Mouse (Mus musculus) midbrain, embryonic 16.5 days (tissue): ENCODE data around the gene Ntrk3. TPM values are rescaled to one million over a fixed set of nuclear protein-coding genes. Genes with fewer than 3 reads are reported as not detected.

Experiments used
- ATAC-seq: fragments of 200-750 bp; cut with Nextera tagmentation; 2 replicates; pipeline ENCODE4 v1.8.0; 2017; ENCODE audit warnings: moderate TSS enrichment
- H3K27ac ChIP-seq: fragments of 300-500 bp; sonication (generic); 2 replicates; pipeline ENCODE4 v1.5.1; 2014; ENCODE audit warnings: mild to moderate bottlenecking, low read length, mixed read lengths
- H3K27me3 ChIP-seq: fragments of 300-500 bp; sonication (generic); 2 replicates; pipeline ENCODE4 v1.6.1; 2014; ENCODE audit warnings: low read depth, low read length, mixed read lengths; ENCODE audit not compliant: control insufficient read depth, insufficient read depth
- H3K36me3 ChIP-seq: fragments of 300-500 bp; sonication (generic); 2 replicates; pipeline ENCODE4 v1.6.1; 2014; ENCODE audit warnings: mild to moderate bottlenecking, low read length, moderate library complexity, mixed read lengths; ENCODE audit not compliant: control insufficient read depth, insufficient read depth
- H3K4me1 ChIP-seq: fragments of 300-500 bp; sonication (generic); 2 replicates; pipeline ENCODE4 v1.6.1; 2014; ENCODE audit warnings: mild to moderate bottlenecking, low read length, mixed read lengths; ENCODE audit not compliant: control insufficient read depth, insufficient read depth
- H3K4me2 ChIP-seq: fragments of 300-500 bp; sonication (generic); 2 replicates; pipeline ENCODE4 v1.6.1; 2014; ENCODE audit warnings: mild to moderate bottlenecking, low read length, mixed read lengths
- H3K4me3 ChIP-seq: fragments of 300-500 bp; sonication (generic); 2 replicates; pipeline ENCODE4 v1.5.1; 2014; ENCODE audit warnings: low read depth, mild to moderate bottlenecking, low read length, moderate library complexity, mixed read lengths
- H3K9ac ChIP-seq: fragments of 300-500 bp; sonication (generic); 2 replicates; pipeline ENCODE4 v1.6.1; 2014; ENCODE audit warnings: low read depth, low read length, mixed read lengths
- H3K9me3 ChIP-seq: fragments of 300-500 bp; sonication (generic); replicated peaks from 2 replicates; pipeline ENCODE4 v1.6.1; 2014; ENCODE audit warnings: mild to moderate bottlenecking, low read length, mixed read lengths; ENCODE audit not compliant: control insufficient read depth, poor library complexity, severe bottlenecking
- WGBS: fragments of 180-500 bp; shearing (Covaris S2); extraction: QIAGEN DNeasy Blood & Tissue Kit; methylation state at CpG from one replicate; pipeline ENCODE4 v1.1.7; 2014; 5-methylcytosine and 5-hydroxymethylcytosine counted together
- polyA plus RNA-seq: library from polyadenylated mRNA; unstranded; fragments of >200 nt; fragmentation: Nextera tagmentation; extraction: Ambion mirVana; gene quantifications from 2 replicates; pipeline ENCODE4 v1.2.1, GENCODE M21; 2015

Ntrk3 gene
- polyA plus RNA-seq, 1 experiment from 2014 or later, result 24.7 TPM

DNA sequence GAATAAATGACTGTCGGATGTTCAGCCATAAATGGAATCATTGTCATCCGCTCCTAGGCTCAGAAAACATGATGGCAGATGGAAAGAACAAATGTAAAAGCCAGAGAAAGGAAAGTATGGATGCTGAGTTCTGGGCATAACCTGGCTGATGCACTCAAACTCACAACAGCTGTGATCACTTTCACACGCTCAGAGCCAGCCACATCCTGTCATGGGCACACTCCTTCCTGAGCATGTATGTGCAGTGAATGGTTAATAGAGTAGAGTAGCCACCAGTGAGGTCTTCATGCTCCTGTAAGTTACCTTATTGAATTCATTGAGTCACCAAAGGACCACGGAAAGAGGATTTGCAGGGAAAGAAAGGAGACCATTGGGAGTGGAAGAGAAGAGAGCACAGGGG, 13.2 kb downstream of the Ntrk3 start:
- H3K9ac ChIP-seq, result no peak overlapping the region

DNA sequence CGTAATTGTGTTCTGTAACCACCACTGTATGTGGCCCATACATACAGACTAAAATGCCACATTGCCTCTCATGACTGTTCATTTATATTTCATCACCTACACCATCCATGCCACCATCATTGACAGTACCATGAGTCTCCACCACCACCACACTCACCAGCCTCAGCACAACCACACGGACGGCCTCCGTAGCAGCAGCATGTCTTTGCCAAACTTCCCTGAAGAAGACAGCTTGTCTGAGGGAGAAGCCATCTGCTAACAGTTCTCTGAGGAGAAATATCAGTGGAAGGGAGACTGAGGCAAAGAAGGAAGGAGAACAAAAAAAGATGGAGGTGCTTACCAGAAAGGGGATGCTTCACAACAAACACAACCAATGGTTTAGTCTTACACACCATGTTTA, 15.8 kb downstream of the Ntrk3 start:
- H3K4me3 ChIP-seq, result no peak overlapping the region
- 0 out of 2 replicates have a peak, but pooled peaks cover 4% of the 10 kb centered on the region for H3K4me1 ChIP-seq
- no peak for ATAC-seq
- H3K9ac ChIP-seq, result no peak overlapping the region
- H3K4me2 ChIP-seq, result no peak overlapping the region
- no peaks in the 10 kb centered on the region for H3K27me3 ChIP-seq
- 98% methylated on average over 4 of the region's 4 CpGs for WGBS
- H3K9me3 ChIP-seq, result no peaks in the 10 kb centered on the region
- no peak overlapping the region for H3K27ac ChIP-seq
- no peaks in the 10 kb centered on the region for H3K36me3 ChIP-seq

More for the DNA sequence above, 13.2 kb downstream of the Ntrk3 start:
- H3K27me3 ChIP-seq, result no peaks in the 10 kb centered on the region
- WGBS, result 52% methylated on average over 4 of the region's 4 CpGs
- no peaks in the 10 kb centered on the region for H3K36me3 ChIP-seq
- no peak overlapping the region for H3K27ac ChIP-seq
- ATAC-seq, result no peak
- no peaks in the 10 kb centered on the region for H3K9me3 ChIP-seq
- H3K4me1 ChIP-seq, result 0 out of 2 replicates have a peak, but pooled peaks cover 4% of the 10 kb centered on the region
- H3K4me2 ChIP-seq, result no peak overlapping the region
- H3K4me3 ChIP-seq, result no peak overlapping the region

DNA sequence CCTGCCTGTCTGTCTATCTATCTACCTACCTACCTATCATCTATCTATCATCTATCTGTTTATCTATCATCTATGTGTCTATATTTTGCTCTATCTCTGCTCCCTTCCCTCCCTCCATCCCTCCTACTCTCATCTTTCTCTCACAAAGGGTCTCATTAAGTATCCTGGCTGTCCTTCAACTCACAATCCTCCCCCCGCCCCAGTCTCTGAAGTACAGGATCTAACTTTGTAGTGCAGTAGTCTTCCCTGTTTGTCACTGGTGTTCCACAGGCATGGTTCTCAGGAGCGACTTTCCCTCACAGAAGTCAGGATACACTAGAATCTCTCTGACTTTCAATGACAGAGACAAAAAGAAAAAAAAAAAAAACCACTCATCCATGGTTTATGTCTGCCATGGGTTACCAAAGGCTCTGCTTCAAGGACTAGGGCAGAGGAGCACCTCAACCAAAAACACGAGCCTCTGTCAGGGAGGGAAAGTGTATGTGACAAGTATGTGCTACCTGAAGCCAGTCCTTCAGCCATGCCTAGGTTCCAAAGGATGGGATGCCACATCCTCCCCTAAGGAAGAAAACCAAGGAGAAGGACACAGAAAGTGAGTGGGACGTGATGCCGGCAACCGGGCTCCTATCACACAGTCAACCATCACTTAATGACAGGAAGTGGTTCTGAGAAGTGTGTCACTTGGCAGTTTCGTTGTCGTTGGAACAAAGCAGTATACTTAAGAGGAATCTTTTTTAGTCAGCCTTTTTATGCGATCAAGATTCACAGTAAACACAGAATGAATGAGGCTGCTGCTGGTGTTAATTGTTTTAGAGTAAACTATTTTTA, 16.6 kb downstream of the Ntrk3 start:
- Histone ChIP-seq H3K4me1 (0 out of 2 replicates have a peak, but pooled peaks cover 4% of the 10 kb centered on the region), H3K27me3 (no peaks in the 10 kb centered on the region), H3K9ac (no peak overlapping the region), H3K4me3 (no peak overlapping the region), H3K4me2 (no peak overlapping the region), H3K36me3 (no peaks in the 10 kb centered on the region), H3K27ac (no peak overlapping the region), H3K9me3 (no peaks in the 10 kb centered on the region)
- ATAC-seq, result no peak
- 92% methylated on average over 9 of the region's 9 CpGs for WGBS

DNA sequence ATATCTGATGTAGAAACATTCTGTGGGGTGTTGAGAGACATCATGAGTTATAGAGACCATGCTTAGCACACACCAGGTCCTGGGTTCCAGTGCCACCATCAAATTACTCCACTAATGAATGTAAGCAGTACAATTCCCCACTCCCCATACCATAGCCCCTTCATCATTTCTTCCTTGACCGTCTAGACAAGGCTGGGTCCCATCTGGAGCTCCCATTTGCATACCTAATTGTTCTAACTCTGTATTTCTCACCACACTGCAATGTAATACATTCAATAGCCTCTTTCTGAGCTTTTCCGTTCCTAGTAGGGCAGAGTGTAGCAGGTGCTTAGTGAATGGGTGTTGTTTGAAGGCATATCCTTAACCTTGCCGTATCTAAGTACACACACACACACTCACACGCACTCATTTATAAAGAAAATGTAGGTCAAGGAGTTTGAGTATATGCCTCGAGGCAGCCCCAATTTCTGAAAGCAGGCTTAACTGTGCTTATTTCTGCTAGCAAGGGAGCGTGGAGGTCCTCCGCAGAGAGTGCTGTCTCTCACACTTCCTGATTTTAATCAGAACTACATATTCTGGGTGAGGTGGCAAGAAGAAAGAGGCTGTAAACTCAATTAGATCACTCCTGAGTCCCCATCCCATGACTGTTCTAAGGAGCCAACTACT, 17.9 kb downstream of the Ntrk3 start:
- no peaks in the 10 kb centered on the region for H3K27me3 ChIP-seq
- WGBS, result 62% methylated on average over 7 of the region's 7 CpGs
- H3K36me3 ChIP-seq, result no peaks in the 10 kb centered on the region
- H3K4me2 ChIP-seq, result no peak overlapping the region
- H3K4me3 ChIP-seq, result no peak overlapping the region
- no peak overlapping the region for H3K9ac ChIP-seq
- H3K4me1 ChIP-seq, result no peaks in the 10 kb centered on the region
- no peak for ATAC-seq
- no peak overlapping the region for H3K27ac ChIP-seq
- no peaks in the 10 kb centered on the region for H3K9me3 ChIP-seq

DNA sequence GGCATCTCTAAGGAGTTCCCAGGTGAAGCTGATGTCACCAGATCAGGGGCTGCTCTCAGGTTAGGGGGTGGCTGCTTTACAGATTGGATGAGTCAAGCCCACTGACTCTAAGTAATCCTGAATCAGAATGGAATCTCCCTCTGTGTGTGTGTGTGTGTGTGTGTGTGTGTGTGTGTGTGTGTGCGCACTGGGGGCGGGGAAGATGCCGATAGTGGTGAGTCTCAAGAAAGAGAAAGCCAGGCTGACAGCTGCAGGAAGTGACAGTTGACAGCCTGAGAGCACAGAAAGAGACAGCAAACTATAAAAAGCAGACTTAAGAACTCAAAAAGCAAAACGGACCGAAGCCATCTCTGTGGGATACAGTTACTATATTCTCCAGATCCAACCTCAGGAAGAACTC, 18.7 kb downstream of the Ntrk3 start:
- no peaks in the 10 kb centered on the region for H3K4me1 ChIP-seq
- H3K4me2 ChIP-seq, result no peak overlapping the region
- no peaks in the 10 kb centered on the region for H3K9me3 ChIP-seq
- no peaks in the 10 kb centered on the region for H3K27me3 ChIP-seq
- no peak overlapping the region for H3K27ac ChIP-seq
- H3K9ac ChIP-seq, result no peak overlapping the region
- 84% methylated on average over 5 of the region's 5 CpGs for WGBS
- no peak overlapping the region for H3K4me3 ChIP-seq
- no peak for ATAC-seq
- no peaks in the 10 kb centered on the region for H3K36me3 ChIP-seq

DNA sequence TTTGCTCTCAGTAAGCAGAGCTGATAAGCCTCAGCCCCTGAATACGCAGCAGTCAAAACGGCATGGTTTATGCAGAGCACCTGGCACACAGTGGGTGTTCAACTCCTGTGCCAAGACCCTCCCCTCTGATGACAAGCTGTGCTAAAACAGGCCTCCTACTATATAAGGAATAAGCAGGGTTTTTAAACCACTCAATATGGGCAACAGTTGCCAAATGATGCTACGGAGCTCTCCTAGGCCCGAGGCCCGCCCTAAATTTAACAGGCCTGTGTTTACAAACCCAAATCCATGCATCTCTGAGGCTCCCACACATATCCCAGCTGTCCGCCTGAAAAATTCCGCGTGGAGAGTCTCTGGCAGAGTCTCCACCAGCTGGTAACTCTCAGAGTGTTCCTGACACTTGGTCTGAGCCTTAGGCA, 19.6 kb downstream of the Ntrk3 start:
- Histone ChIP-seq H3K4me3 (no peak overlapping the region), H3K4me2 (no peak overlapping the region), H3K27me3 (no peaks in the 10 kb centered on the region), H3K27ac (no peak overlapping the region), H3K36me3 (no peaks in the 10 kb centered on the region), H3K9ac (no peak overlapping the region), H3K4me1 (no peaks in the 10 kb centered on the region), H3K9me3 (no peaks in the 10 kb centered on the region)
- ATAC-seq, result no peak
- 81% methylated on average over 8 of the region's 8 CpGs for WGBS

DNA sequence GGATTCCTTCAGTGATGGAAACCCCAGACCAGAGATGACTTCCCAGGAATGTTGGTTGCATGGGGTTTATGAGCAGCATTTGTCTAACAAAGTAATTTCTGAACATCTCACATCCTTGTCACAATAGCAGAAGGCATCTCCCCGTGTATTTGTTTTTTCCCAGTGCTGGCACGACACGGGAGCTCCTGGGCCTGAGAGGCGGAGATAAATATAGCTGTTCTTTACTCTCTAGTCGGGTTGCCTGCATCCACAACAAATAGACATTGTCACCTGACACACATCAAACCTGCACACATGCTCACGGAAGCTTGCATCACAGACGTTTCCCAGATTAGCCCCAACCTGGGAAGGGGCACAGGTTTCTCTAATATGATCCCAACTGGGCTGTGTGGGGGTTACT, 30.1 kb downstream of the Ntrk3 start:
- H3K4me2 ChIP-seq, result no peak overlapping the region
- WGBS, result 83% methylated on average over 7 of the region's 7 CpGs
- no peaks in the 10 kb centered on the region for H3K9me3 ChIP-seq
- H3K27ac ChIP-seq, result no peak overlapping the region
- H3K4me3 ChIP-seq, result no peak overlapping the region
- H3K27me3 ChIP-seq, result no peaks in the 10 kb centered on the region
- ATAC-seq, result no peak
- H3K4me1 ChIP-seq, result no peaks in the 10 kb centered on the region
- H3K36me3 ChIP-seq, result no peaks in the 10 kb centered on the region
- no peak overlapping the region for H3K9ac ChIP-seq

DNA sequence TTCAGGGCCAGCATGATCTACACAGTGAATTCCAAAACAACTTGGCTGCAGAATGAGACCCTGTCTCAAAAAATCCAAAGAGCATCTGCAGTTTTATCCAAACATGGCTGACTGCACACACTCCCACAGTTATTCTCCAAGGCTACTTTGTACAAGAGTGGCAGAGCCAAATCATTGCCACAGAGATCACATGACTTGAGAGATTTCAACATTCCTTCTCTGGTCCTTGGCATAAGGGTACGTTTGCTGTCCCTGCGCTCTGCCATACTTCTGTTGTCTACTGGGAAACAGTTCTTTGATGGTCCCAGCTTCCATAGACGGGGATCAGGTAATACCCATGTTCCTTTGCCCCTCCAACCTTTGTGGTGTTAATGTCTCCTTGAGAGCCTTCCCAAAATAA, 30.7 kb downstream of the Ntrk3 start:
- Histone ChIP-seq H3K9ac (no peak overlapping the region), H3K4me3 (no peak overlapping the region), H3K4me2 (no peak overlapping the region), H3K36me3 (no peaks in the 10 kb centered on the region), H3K4me1 (no peaks in the 10 kb centered on the region), H3K27me3 (no peaks in the 10 kb centered on the region), H3K9me3 (no peaks in the 10 kb centered on the region), H3K27ac (no peak overlapping the region)
- 82% methylated on average over 3 of the region's 3 CpGs for WGBS
- no peak for ATAC-seq

DNA sequence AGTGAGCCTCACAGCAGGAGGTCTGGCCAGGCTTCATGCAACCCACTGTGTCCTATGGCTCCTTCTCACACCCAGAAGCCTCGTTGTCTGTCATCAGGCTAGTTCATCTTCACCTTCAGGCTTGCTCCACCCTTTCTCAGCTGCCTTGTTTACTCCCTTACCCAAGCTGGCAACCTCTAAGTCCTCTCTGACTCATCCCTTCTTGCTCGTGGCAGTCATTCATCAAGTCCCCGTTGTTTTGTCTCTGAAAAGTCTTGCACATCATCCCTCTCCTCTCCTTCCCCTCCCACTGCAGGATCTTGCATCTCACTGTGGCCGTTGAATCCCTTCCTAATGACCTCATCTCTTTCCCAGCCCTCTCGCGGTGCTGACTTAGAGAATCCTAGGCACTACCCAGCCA, 35.1 kb downstream of the Ntrk3 start:
- Histone ChIP-seq H3K4me2 (no peak overlapping the region), H3K27me3 (no peaks in the 10 kb centered on the region), H3K4me3 (no peak overlapping the region), H3K9me3 (no peaks in the 10 kb centered on the region), H3K4me1 (no peaks in the 10 kb centered on the region), H3K36me3 (no peaks in the 10 kb centered on the region), H3K27ac (no peak overlapping the region), H3K9ac (no peak overlapping the region)
- WGBS, result 64% methylated on average over 6 of the region's 6 CpGs
- ATAC-seq, result no peak
